Mouse (Mus musculus): Measurements from ENCODE around the gene 1700025G04Rik. TPM values are rescaled to one million over a fixed set of nuclear protein-coding genes. Genes with fewer than 3 reads are reported as not detected.
A peak's percentile ranks its signal among the peaks of the same experiment; 100 is the strongest.

The 1700025G04Rik gene
- total and polyA plus RNA-seq, 2 experiments: 0.39 to 1.1 TPM

GRCm38 (mm10) chr1:151979803-151980456, 110.0 kb downstream of the 1700025G04Rik start:
- Histone ChIP-seq H3K36me3 (ENCODE audit: control insufficient read depth, insufficient read depth, low read length) (no peaks in the 10 kb centered on the region), H3K4me1 (ENCODE audit: control insufficient read depth, insufficient read depth, low read length) (no peaks in the 10 kb centered on the region; the same call in 1 of the 2 replicates), H3K4me3 (ENCODE audit: insufficient read depth, low read depth, low read length) (no peak overlapping the region), H3K27ac (replicated peaks; ENCODE audit: insufficient read depth, low read depth, low read length) (peak overlapping the region; percentile 73), H3K27me3 (ENCODE audit: control insufficient read depth, insufficient read depth, low read length) (no peaks in the 10 kb centered on the region), H3K9ac (ENCODE audit: low read depth, low read length) (no peak overlapping the region), H3K79me2 (ENCODE audit: control insufficient read depth, insufficient read depth, low read length) (no peaks in the 10 kb centered on the region)
- TF ChIP-seq POLR2A (IDR thresholded peaks at IDR 0.05; ENCODE audit: extremely low read depth, insufficient read depth, low read length) (no peak), CTCF (IDR thresholded peaks at IDR 0.05; ENCODE audit: low read depth, low read length) (no peak)
- no peak for DNase-seq (ENCODE audit: extremely low read depth, low read depth, low spot score)
- WGBS: 79% methylated on average over 13 of the region's 13 CpGs

- 78% methylated on average over 15 of the region's 15 CpGs for WGBS
- no peaks in the 10 kb centered on the region for H3K36me3 ChIP-seq (ENCODE audit: control insufficient read depth, insufficient read depth, low read length)
- H3K27ac ChIP-seq (replicated peaks; ENCODE audit: insufficient read depth, low read depth, low read length): no peak overlapping the region
- H3K4me1 ChIP-seq (ENCODE audit: control insufficient read depth, insufficient read depth, low read length): no peaks in the 10 kb centered on the region; the same call in 1 of the 2 replicates
- H3K9ac ChIP-seq (ENCODE audit: low read depth, low read length): no peak overlapping the region
- TF ChIP-seq POLR2A (IDR thresholded peaks at IDR 0.05; ENCODE audit: extremely low read depth, insufficient read depth, low read length) (no peak), CTCF (IDR thresholded peaks at IDR 0.05; ENCODE audit: low read depth, low read length) (no peak)
- H3K4me3 ChIP-seq (ENCODE audit: insufficient read depth, low read depth, low read length): no peak overlapping the region
- DNase-seq (ENCODE audit: extremely low read depth, low read depth, low spot score): no peak
- H3K27me3 ChIP-seq (ENCODE audit: control insufficient read depth, insufficient read depth, low read length): no peaks in the 10 kb centered on the region
- no peaks in the 10 kb centered on the region for H3K79me2 ChIP-seq (ENCODE audit: control insufficient read depth, insufficient read depth, low read length)
These were observed 111.2 kb downstream of the 1700025G04Rik start for GRCm38 (mm10) chr1:151978751-151979150.

- Histone ChIP-seq H3K4me1 (ENCODE audit: control insufficient read depth, insufficient read depth, low read length) (no peaks in the 10 kb centered on the region; the same call in 1 of the 2 replicates), H3K27me3 (ENCODE audit: control insufficient read depth, insufficient read depth, low read length) (no peaks in the 10 kb centered on the region), H3K79me2 (ENCODE audit: control insufficient read depth, insufficient read depth, low read length) (no peaks in the 10 kb centered on the region), H3K27ac (replicated peaks; ENCODE audit: insufficient read depth, low read depth, low read length) (no peak overlapping the region), H3K4me3 (ENCODE audit: insufficient read depth, low read depth, low read length) (no peak overlapping the region), H3K9ac (ENCODE audit: low read depth, low read length) (no peak overlapping the region), H3K36me3 (ENCODE audit: control insufficient read depth, insufficient read depth, low read length) (no peaks in the 10 kb centered on the region)
- WGBS: 86% methylated on average over 5 of the region's 5 CpGs
- TF ChIP-seq CTCF (IDR thresholded peaks at IDR 0.05; ENCODE audit: low read depth, low read length) (no peak), POLR2A (IDR thresholded peaks at IDR 0.05; ENCODE audit: extremely low read depth, insufficient read depth, low read length) (no peak)
- DNase-seq (ENCODE audit: extremely low read depth, low read depth, low spot score): no peak
These were observed 112.3 kb downstream of the 1700025G04Rik start for GRCm38 (mm10) chr1:151977596-151977995.

- no peak for DNase-seq (ENCODE audit: extremely low read depth, low read depth, low spot score)
- Histone ChIP-seq H3K27ac (replicated peaks; ENCODE audit: insufficient read depth, low read depth, low read length) (no peak overlapping the region), H3K9ac (ENCODE audit: low read depth, low read length) (no peak overlapping the region), H3K27me3 (ENCODE audit: control insufficient read depth, insufficient read depth, low read length) (no peaks in the 10 kb centered on the region), H3K4me3 (ENCODE audit: insufficient read depth, low read depth, low read length) (no peak overlapping the region), H3K79me2 (ENCODE audit: control insufficient read depth, insufficient read depth, low read length) (no peaks in the 10 kb centered on the region), H3K4me1 (ENCODE audit: control insufficient read depth, insufficient read depth, low read length) (no peaks in the 10 kb centered on the region; the same call in 1 of the 2 replicates), H3K36me3 (ENCODE audit: control insufficient read depth, insufficient read depth, low read length) (no peaks in the 10 kb centered on the region)
- TF ChIP-seq POLR2A (IDR thresholded peaks at IDR 0.05; ENCODE audit: extremely low read depth, insufficient read depth, low read length) (no peak), CTCF (IDR thresholded peaks at IDR 0.05; ENCODE audit: low read depth, low read length) (no peak)
- WGBS: 84% methylated on average over 3 of the region's 3 CpGs
These were observed 113.1 kb downstream of the 1700025G04Rik start for GRCm38 (mm10) chr1:151976850-151977249.

GRCm38 (mm10) chr1:151975418-151976379, 114.2 kb downstream of the 1700025G04Rik start:
- WGBS: 84% methylated on average over 17 of the region's 17 CpGs
- DNase-seq (ENCODE audit: extremely low read depth, low read depth, low spot score): no peak

More at GRCm38 (mm10) chr1:151975418-151976379, 114.2 kb downstream of the 1700025G04Rik start:
- Histone ChIP-seq H3K79me2 (ENCODE audit: control insufficient read depth, insufficient read depth, low read length) (no peaks in the 10 kb centered on the region), H3K27me3 (ENCODE audit: control insufficient read depth, insufficient read depth, low read length) (no peaks in the 10 kb centered on the region), H3K27ac (replicated peaks; ENCODE audit: insufficient read depth, low read depth, low read length) (peak overlapping the region; percentile 66; the same call in 1 of the 2 replicates), H3K36me3 (ENCODE audit: control insufficient read depth, insufficient read depth, low read length) (no peaks in the 10 kb centered on the region), H3K4me1 (ENCODE audit: control insufficient read depth, insufficient read depth, low read length) (no peaks in the 10 kb centered on the region; the same call in 1 of the 2 replicates), H3K4me3 (ENCODE audit: insufficient read depth, low read depth, low read length) (no peak overlapping the region), H3K9ac (ENCODE audit: low read depth, low read length) (no peak overlapping the region)
- TF ChIP-seq CTCF (IDR thresholded peaks at IDR 0.05; ENCODE audit: low read depth, low read length) (no peak), POLR2A (IDR thresholded peaks at IDR 0.05; ENCODE audit: extremely low read depth, insufficient read depth, low read length) (no peak)

All from liver, adult 2 months (tissue).